Mouse (Mus musculus) hindbrain, embryonic 11.5 days (tissue): ENCODE measurements around the gene Samd4b. TPM values are rescaled to one million over a fixed set of nuclear protein-coding genes. Genes with fewer than 3 reads are reported as not detected.

ENCODE experiments used
- ATAC-seq: fragments of 200-750 bp; cut with Nextera tagmentation; 2 replicates; pipeline ENCODE4 v1.8.0; 2017; ENCODE audit warnings: mild to moderate bottlenecking, moderate TSS enrichment, moderate library complexity; ENCODE audit not compliant: low FRiP score
- DNase-seq: peaks from one replicate; pipeline ENCODE4 v3.0.0-alpha.2; 2015; ENCODE audit warnings: low spot score
- H3K27ac ChIP-seq: fragments of 300-500 bp; sonication (generic); 2 replicates; pipeline ENCODE4 v1.5.1; 2014; ENCODE audit warnings: mild to moderate bottlenecking, low read depth, low read length
- H3K27me3 ChIP-seq: fragments of 300-500 bp; sonication (generic); 2 replicates; pipeline ENCODE4 v1.6.1; 2014; ENCODE audit warnings: mild to moderate bottlenecking, low read length, moderate library complexity, mixed read lengths; ENCODE audit not compliant: control insufficient read depth, insufficient read depth
- H3K36me3 ChIP-seq: fragments of 300-500 bp; sonication (generic); 2 replicates; pipeline ENCODE4 v1.6.1; 2014; ENCODE audit warnings: mild to moderate bottlenecking, low read length, moderate library complexity, mixed read lengths; ENCODE audit not compliant: control insufficient read depth, insufficient read depth
- H3K4me1 ChIP-seq: fragments of 300-500 bp; sonication (generic); replicated peaks from 2 replicates; pipeline ENCODE4 v1.6.1; 2014; ENCODE audit warnings: low read length, mixed read lengths; ENCODE audit not compliant: control insufficient read depth, insufficient read depth
- H3K4me2 ChIP-seq: fragments of 300-500 bp; sonication (generic); replicated peaks from 2 replicates; pipeline ENCODE4 v1.6.1; 2014; ENCODE audit warnings: mild to moderate bottlenecking, low read depth, low read length
- H3K4me3 ChIP-seq: fragments of 300-500 bp; sonication (generic); 2 replicates; pipeline ENCODE4 v1.5.1; 2014; ENCODE audit warnings: low read depth, low read length
- H3K9ac ChIP-seq: fragments of 300-500 bp; sonication (generic); 2 replicates; pipeline ENCODE4 v1.6.1; 2014; ENCODE audit warnings: low read depth, low read length
- H3K9me3 ChIP-seq: fragments of 300-500 bp; sonication (generic); 2 replicates; pipeline ENCODE4 v1.6.1; 2016; ENCODE audit warnings: low read length; ENCODE audit not compliant: control insufficient read depth
- WGBS: fragments of 180-500 bp; shearing (Covaris S2); extraction: QIAGEN DNeasy Blood & Tissue Kit; methylation state at CpG from one replicate; pipeline ENCODE4 v1.1.7; 2014; 5-methylcytosine and 5-hydroxymethylcytosine counted together
- polyA plus RNA-seq: library from polyadenylated mRNA; unstranded; fragments of >200 nt; fragmentation: Nextera tagmentation; extraction: Ambion mirVana; gene quantifications from 2 replicates; pipeline ENCODE4 v1.2.1, GENCODE M21; 2014

Samd4b gene
- polyA plus RNA-seq, 1 experiment from 2014 or later, result 27.4 TPM

DNA sequence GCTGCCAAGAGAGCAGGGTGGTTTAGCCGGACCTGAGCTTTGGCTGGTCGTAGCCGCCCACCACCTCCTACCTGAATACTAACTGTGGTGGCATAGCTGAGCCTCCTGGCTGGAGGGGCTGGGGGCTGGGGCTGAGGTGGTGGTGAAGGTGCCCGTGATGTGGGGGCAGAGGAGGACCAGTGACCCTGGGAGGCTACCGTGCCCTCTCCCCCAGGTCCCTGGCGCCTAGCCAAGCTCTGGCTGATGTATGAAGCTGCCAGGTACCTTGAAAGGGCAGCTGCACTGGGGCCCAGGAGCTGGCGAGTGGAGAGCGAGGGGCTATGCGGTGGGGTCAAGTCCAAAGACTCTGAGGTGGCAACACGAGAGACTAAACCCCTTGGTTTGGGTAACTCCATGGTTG, 238.1 kb downstream of the Samd4b start:
- no peak for ATAC-seq
- no peak overlapping the region for H3K4me3 ChIP-seq
- DNase-seq, result no peak
- H3K27ac ChIP-seq, result no peak overlapping the region
- 90% methylated on average over 10 of the region's 10 CpGs for WGBS
- H3K4me1 ChIP-seq, result 0 out of 2 replicates have a peak, but pooled peaks cover 2% of the 10 kb centered on the region
- no peaks in the 10 kb centered on the region for H3K9me3 ChIP-seq
- no peak overlapping the region for H3K4me2 ChIP-seq
- H3K9ac ChIP-seq, result no peak overlapping the region
- H3K27me3 ChIP-seq, result no peaks in the 10 kb centered on the region
- H3K36me3 ChIP-seq, result peaks cover 19% of the 10 kb centered on the region

DNA sequence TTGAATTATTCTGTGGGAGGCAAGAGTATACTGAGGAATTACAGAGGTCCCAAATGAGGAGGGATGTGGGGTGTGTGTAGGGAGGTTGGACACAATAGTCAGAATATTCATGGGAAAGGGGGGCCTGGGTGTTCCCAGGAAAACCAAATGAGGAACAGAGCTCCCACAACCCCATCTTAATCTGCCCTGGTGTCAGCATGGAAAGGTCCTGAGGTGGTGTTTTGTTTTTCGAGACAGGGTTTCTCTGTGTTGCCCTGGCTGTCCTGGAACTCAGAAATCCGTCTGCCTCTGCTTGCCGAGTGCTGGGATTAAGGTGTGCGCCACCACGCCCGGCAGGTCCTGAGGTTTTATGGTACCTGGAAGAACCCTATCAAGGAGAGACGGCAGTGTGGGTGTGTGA, 239.5 kb downstream of the Samd4b start:
- H3K9me3 ChIP-seq, result no peaks in the 10 kb centered on the region
- H3K4me2 ChIP-seq, result no peak overlapping the region
- ATAC-seq (no peak), DNase-seq (no peak)
- no peak overlapping the region for H3K9ac ChIP-seq
- 75% methylated on average over 7 of the region's 7 CpGs for WGBS
- peaks cover 25% of the 10 kb centered on the region for H3K36me3 ChIP-seq
- H3K4me3 ChIP-seq, result no peak overlapping the region
- 0 out of 2 replicates have a peak, but pooled peaks cover 2% of the 10 kb centered on the region for H3K4me1 ChIP-seq
- H3K27ac ChIP-seq, result no peak overlapping the region
- H3K27me3 ChIP-seq, result no peaks in the 10 kb centered on the region

DNA sequence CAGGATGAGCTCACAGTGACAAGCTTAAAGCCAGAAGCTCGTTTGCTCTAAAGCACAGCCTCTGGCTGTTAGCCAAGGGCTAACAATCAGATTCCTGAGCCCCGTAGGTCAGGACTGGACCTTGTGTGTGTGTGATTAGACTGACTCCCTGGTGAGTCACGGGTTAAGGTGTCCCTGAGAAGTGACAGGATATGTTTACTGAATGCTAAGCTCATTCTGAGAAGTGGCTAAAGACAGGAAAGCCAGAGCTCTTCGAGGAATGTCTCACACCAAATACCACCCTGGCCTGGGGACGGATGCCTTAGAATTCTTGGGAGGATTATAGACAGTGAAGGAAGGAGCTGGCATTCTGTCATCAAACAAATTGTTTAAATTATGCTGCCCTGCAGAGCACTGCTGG, 240.0 kb downstream of the Samd4b start:
- no peak for ATAC-seq
- Histone ChIP-seq H3K27me3 (no peaks in the 10 kb centered on the region), H3K36me3 (peaks cover 29% of the 10 kb centered on the region), H3K4me1 (0 out of 2 replicates have a peak, but pooled peaks cover 2% of the 10 kb centered on the region), H3K4me2 (no peak overlapping the region), H3K27ac (0 out of 2 replicates have a peak overlapping the region, but pooled peaks have one; percentile 51), H3K9me3 (no peaks in the 10 kb centered on the region), H3K4me3 (no peak overlapping the region), H3K9ac (no peak overlapping the region)
- WGBS, result 17% methylated on average over 5 of the region's 5 CpGs
- DNase-seq, result no peak

DNA sequence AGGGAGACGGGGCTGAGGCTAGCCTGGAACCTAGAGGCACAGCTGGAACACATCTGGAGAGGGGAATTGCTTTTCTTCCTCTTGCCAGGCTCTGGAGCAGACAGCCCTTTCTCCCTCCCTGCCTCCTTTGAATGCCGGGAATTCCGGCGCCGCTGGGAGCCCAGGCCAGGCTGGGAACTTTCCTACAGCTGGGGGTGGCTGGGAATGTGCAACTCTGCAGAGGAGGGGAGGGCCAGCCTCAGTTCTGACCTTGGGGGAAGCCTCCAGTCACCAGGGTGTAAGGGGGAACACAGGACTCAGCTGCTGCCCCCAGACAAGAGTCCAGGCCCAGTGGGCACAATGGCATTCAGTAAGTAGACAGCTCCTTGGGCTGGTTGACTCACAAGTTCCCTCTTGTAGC, 241.0 kb downstream of the Samd4b start:
- Histone ChIP-seq H3K4me3 (no peak overlapping the region), H3K9me3 (no peaks in the 10 kb centered on the region), H3K27me3 (no peaks in the 10 kb centered on the region), H3K4me2 (no peak overlapping the region), H3K4me1 (0 out of 2 replicates have a peak, but pooled peaks cover 2% of the 10 kb centered on the region), H3K9ac (no peak overlapping the region), H3K27ac (no peak overlapping the region), H3K36me3 (peaks cover 21% of the 10 kb centered on the region)
- 5% methylated on average over 5 of the region's 5 CpGs for WGBS
- ATAC-seq (no peak), DNase-seq (peak; percentile 45)

DNA sequence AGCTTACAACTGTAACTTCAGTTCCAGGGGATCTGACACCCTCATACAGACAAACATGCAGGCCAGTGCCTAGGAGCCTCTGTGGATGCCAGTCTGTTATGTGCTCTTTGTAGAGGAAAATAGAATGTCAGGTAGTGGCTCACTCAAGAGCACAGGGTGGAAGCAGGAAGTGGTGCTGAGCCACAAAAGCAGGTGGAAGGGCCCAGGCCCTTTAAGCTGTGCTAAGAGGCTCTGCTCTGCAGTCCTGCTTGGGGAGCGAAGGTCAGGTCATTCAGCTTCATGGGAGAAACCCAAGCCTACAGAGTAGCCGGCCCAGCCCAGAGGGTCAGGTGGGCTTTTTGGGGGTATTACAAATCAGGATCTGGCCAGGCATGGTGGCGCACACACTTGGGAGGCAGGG, 242.7 kb downstream of the Samd4b start:
- ATAC-seq (no peak), DNase-seq (no peak)
- H3K9ac ChIP-seq, result no peak overlapping the region
- no peaks in the 10 kb centered on the region for H3K27me3 ChIP-seq
- H3K36me3 ChIP-seq, result peaks cover 14% of the 10 kb centered on the region
- no peak overlapping the region for H3K27ac ChIP-seq
- H3K9me3 ChIP-seq, result no peaks in the 10 kb centered on the region
- H3K4me3 ChIP-seq, result no peak overlapping the region
- 90% methylated on average over 3 of the region's 3 CpGs for WGBS
- H3K4me1 ChIP-seq, result 0 out of 2 replicates have a peak, but pooled peaks cover 5% of the 10 kb centered on the region
- H3K4me2 ChIP-seq, result no peak overlapping the region

DNA sequence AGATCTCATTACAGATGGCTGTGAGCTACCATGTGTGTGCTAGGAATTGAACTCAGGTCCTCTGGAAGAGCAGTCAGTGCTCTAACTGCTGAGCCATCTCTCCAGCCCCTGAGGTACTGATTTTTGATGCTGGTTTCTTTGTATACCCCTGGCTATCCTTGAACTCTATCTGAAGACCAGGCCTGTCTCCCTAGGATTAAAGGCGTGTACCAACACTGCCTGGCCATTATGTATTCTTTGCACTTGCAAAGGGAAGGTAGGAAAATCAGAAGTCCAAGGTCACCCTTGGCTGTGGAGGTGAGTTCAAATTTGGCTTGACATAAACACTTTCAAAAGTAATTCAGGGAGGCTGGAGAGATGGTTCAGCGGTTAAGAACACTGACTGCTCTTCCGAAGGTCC, 243.3 kb downstream of the Samd4b start:
- Histone ChIP-seq H3K27ac (no peak overlapping the region), H3K9me3 (no peaks in the 10 kb centered on the region), H3K27me3 (no peaks in the 10 kb centered on the region), H3K4me3 (no peak overlapping the region), H3K4me1 (peaks cover 5% of the 10 kb centered on the region; the same call in 1 of the 2 replicates), H3K4me2 (no peak overlapping the region), H3K9ac (no peak overlapping the region), H3K36me3 (peaks cover 12% of the 10 kb centered on the region)
- WGBS, result 94% methylated on average over 3 of the region's 3 CpGs
- DNase-seq (no peak), ATAC-seq (no peak)

DNA sequence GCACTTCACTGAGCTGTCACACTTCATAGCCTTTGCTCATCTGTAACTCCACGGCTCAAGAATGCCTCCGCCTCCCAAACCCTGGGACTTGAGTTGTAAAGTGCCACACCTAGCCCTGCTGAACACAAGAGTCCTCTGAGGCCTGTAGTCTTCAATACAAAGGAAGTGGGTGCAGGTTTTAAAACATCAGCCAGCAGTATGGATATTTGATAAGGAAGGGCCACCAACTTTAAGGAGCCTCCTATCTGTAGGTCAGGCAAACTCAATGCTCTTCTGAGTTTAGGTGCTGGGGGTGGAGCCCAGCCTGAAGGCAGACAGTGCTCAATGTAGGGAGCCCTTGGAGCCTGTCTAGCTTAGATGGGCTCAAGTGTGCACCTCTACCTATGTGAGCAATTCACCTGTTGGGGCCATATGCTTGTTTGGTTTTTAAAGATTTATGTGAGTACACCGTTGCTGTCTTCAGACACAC, 243.8 kb downstream of the Samd4b start:
- peaks cover 12% of the 10 kb centered on the region for H3K36me3 ChIP-seq
- ATAC-seq, result no peak
- H3K27me3 ChIP-seq, result no peaks in the 10 kb centered on the region
- no peaks in the 10 kb centered on the region for H3K9me3 ChIP-seq
- H3K4me3 ChIP-seq, result no peak overlapping the region
- H3K9ac ChIP-seq, result no peak overlapping the region
- H3K27ac ChIP-seq, result no peak overlapping the region
- no peak for DNase-seq
- WGBS, result 93% methylated on average over 3 of the region's 3 CpGs
- H3K4me2 ChIP-seq, result no peak overlapping the region
- H3K4me1 ChIP-seq, result peaks cover 5% of the 10 kb centered on the region; the same call in 1 of the 2 replicates

DNA sequence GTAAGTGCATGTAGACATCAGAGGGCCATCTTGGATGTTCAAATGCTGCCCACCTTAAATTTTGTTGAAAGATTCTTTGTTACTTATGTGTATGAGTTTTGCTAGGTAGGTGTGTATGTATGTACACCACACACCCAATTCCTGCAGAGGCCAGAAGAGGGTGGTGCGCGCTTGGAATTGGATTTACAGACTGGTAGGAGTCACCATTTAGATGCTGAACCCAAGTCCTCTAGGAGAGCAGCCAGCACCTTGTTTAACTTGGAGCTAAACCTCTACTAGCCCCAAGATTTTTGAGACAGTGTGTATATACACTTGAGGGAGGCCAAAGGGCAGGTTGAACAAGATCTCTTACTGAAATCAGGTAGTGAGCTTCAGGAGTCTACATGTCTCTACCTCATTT, 244.7 kb downstream of the Samd4b start:
- Histone ChIP-seq H3K27me3 (no peaks in the 10 kb centered on the region), H3K4me1 (peaks cover 5% of the 10 kb centered on the region; the same call in 1 of the 2 replicates), H3K9me3 (no peaks in the 10 kb centered on the region), H3K4me3 (no peak overlapping the region), H3K27ac (no peak overlapping the region), H3K9ac (no peak overlapping the region), H3K4me2 (no peak overlapping the region), H3K36me3 (peaks cover 12% of the 10 kb centered on the region)
- ATAC-seq (no peak), DNase-seq (no peak)
- WGBS, result 94% methylated on average over 2 of the region's 2 CpGs

DNA sequence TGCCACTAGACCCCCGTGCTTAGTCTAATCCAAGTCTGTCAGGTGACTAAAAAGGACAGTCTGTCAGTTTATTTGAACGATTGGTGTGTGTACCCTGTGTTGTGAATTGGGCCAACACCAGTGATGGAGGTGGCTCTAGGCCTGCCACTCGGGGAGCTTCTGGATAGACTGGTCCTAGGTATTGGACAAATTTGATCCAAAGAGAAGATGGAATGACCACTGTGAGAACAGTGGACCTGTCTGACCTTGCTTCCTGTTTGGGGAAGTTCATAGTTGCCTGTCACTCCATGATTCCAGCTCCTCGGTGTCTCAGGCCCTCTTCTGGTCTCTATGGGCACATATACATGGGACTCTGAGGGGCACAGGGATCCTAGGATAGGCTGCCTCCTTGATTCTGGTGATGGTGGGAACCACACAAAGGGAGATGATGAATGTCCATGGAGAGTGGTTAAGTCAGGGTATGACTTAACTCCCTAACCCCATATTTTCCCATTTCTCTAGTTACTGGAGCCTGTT, 246.2 kb downstream of the Samd4b start:
- no peak for ATAC-seq
- DNase-seq, result no peak

More for the DNA sequence above, 246.2 kb downstream of the Samd4b start:
- H3K9ac ChIP-seq, result peak overlapping the region; percentile 95
- H3K27me3 ChIP-seq, result no peaks in the 10 kb centered on the region
- H3K9me3 ChIP-seq, result no peaks in the 10 kb centered on the region
- peak overlapping the region; percentile 91 for H3K4me2 ChIP-seq
- WGBS, result 50% methylated on average over 4 of the region's 4 CpGs
- peak overlapping the region; percentile 64 for H3K4me3 ChIP-seq
- H3K27ac ChIP-seq, result no peak overlapping the region
- H3K36me3 ChIP-seq, result peaks cover 12% of the 10 kb centered on the region
- peaks cover 3% of the 10 kb centered on the region; the same call in 1 of the 2 replicates for H3K4me1 ChIP-seq
